Mouse (Mus musculus) heart, embryonic 10.5 days (tissue): Measurements from ENCODE around the gene Sh2b1. TPM values are rescaled to one million over a fixed set of nuclear protein-coding genes. Genes with fewer than 3 reads are reported as not detected.
A peak's percentile ranks its signal among the peaks of the same experiment; 100 is the strongest.

Source experiments
- DNase-seq: peaks from one replicate; pipeline ENCODE4 v3.0.0-alpha.2; 2017; ENCODE audit warnings: low spot score
- H3K27ac ChIP-seq: fragments of 300-500 bp; sonication (generic); 2 replicates; pipeline ENCODE4 v1.5.1; 2016; ENCODE audit warnings: mild to moderate bottlenecking
- H3K27me3 ChIP-seq: fragments of 300-500 bp; sonication (generic); 2 replicates; pipeline ENCODE4 v1.6.1; 2016; ENCODE audit warnings: mild to moderate bottlenecking; ENCODE audit not compliant: poor library complexity, insufficient read depth, severe bottlenecking
- H3K36me3 ChIP-seq: fragments of 300-500 bp; sonication (generic); 2 replicates; pipeline ENCODE4 v1.6.1; 2016; ENCODE audit warnings: mild to moderate bottlenecking, moderate library complexity
- H3K4me1 ChIP-seq: fragments of 300-500 bp; sonication (generic); 2 replicates; pipeline ENCODE4 v1.6.1; 2016; ENCODE audit warnings: mild to moderate bottlenecking
- H3K4me3 ChIP-seq: fragments of 300-500 bp; sonication (generic); 2 replicates; pipeline ENCODE4 v1.5.1; 2016; ENCODE audit warnings: mild to moderate bottlenecking, moderate library complexity
- H3K9me3 ChIP-seq: fragments of 300-500 bp; sonication (generic); 2 replicates; pipeline ENCODE4 v1.6.1; 2016; ENCODE audit warnings: mild to moderate bottlenecking, moderate library complexity
- WGBS: fragments of 180-500 bp; shearing (Covaris S2); methylation state at CpG from one replicate; pipeline ENCODE4 v1.1.7; 2016; 5-methylcytosine and 5-hydroxymethylcytosine counted together
- polyA plus RNA-seq: library from polyadenylated mRNA; unstranded; fragments of >200 nt; fragmentation: Nextera tagmentation; extraction: Ambion mirVana; gene quantifications from 2 replicates; pipeline ENCODE4 v1.2.1, GENCODE M21; 2016

The Sh2b1 gene
- polyA plus RNA-seq, 1 experiment from 2014 or later, result 46.3 TPM

DNA sequence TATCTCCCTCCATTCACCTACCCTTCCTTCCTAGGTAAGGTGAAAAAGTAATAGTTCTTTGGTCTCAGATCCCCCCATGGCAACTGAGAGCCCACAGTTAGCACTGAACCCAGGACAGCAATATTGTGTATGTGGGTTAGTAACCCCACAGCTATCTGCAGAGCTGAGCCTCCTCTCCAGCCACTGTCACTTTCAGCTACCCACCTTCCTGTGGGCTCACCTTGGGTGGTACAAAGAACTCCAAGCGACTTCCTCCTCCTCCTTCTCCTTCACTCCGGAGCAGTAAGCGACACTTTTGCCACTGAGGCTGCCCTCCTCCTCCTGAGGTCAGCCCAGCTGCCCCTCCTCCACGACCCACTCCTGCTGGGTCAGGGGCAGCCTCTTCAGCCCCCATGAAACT lies 3.4 kb downstream of the Sh2b1 start:
- no peak overlapping the region for H3K4me3 ChIP-seq
- WGBS, result 79% methylated on average over 4 of the region's 4 CpGs

DNA sequence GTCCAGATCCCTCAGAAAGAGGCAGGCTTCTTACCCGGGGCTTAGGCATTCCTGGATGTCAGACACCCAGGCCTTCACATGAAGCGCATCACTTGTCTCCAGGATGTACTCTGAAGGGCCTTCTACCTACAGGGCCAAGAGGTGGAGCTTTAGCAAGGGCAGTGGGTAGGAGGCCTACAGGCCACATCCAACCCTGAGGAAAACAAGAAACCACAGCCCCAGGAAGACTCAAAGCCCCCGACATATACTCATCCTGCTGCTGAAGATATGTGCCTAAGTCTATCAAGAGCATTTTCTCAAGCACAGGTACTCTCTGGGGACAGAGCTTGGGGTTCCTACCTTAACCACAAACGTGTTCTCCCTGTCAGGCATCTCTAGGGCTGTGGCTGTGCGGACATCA lies 3.9 kb downstream of the Sh2b1 start:
- Histone ChIP-seq H3K4me3 (no peak overlapping the region), H3K4me1 (peaks cover 48% of the 10 kb centered on the region), H3K27me3 (no peaks in the 10 kb centered on the region), H3K27ac (no peak overlapping the region), H3K9me3 (no peaks in the 10 kb centered on the region), H3K36me3 (peaks cover 69% of the 10 kb centered on the region)
- WGBS, result 92% methylated on average over 5 of the region's 5 CpGs
- DNase-seq, result no peak

More for the DNA sequence above, 3.4 kb downstream of the Sh2b1 start:
- peaks cover 66% of the 10 kb centered on the region for H3K36me3 ChIP-seq
- H3K27ac ChIP-seq, result no peak overlapping the region
- no peaks in the 10 kb centered on the region for H3K27me3 ChIP-seq
- no peaks in the 10 kb centered on the region for H3K9me3 ChIP-seq
- peaks cover 43% of the 10 kb centered on the region for H3K4me1 ChIP-seq
- no peak for DNase-seq

GRCm38 (mm10) chr7:126470077-126470476 lies 5.1 kb downstream of the Sh2b1 start:
- H3K27ac ChIP-seq, result no peak overlapping the region
- no peak overlapping the region for H3K4me3 ChIP-seq
- H3K36me3 ChIP-seq, result peaks cover 69% of the 10 kb centered on the region
- WGBS, result 70% methylated on average over 6 of the region's 6 CpGs
- peaks cover 52% of the 10 kb centered on the region for H3K4me1 ChIP-seq
- no peaks in the 10 kb centered on the region for H3K27me3 ChIP-seq
- DNase-seq, result no peak
- H3K9me3 ChIP-seq, result no peaks in the 10 kb centered on the region

- no peaks in the 10 kb centered on the region for H3K27me3 ChIP-seq
- H3K4me3 ChIP-seq, result no peak overlapping the region
- 0 out of 2 replicates have a peak overlapping the region, but pooled peaks have one; percentile 4 for H3K27ac ChIP-seq
- 81% methylated on average over 18 of the region's 18 CpGs for WGBS
- H3K4me1 ChIP-seq, result peaks cover 59% of the 10 kb centered on the region
- H3K9me3 ChIP-seq, result no peaks in the 10 kb centered on the region
- DNase-seq, result no peak
- peaks cover 64% of the 10 kb centered on the region for H3K36me3 ChIP-seq
Observed at GRCm38 (mm10) chr7:126467834-126468627, 7.2 kb downstream of the Sh2b1 start.

GRCm38 (mm10) chr7:126467271-126467670 lies 8.0 kb downstream of the Sh2b1 start:
- WGBS, result 66% methylated on average over 5 of the region's 5 CpGs
- Histone ChIP-seq H3K27me3 (no peaks in the 10 kb centered on the region), H3K36me3 (peaks cover 57% of the 10 kb centered on the region), H3K4me3 (no peak overlapping the region), H3K4me1 (peaks cover 60% of the 10 kb centered on the region), H3K27ac (no peak overlapping the region), H3K9me3 (no peaks in the 10 kb centered on the region)
- DNase-seq, result no peak

- DNase-seq, result no peak
- peaks cover 62% of the 10 kb centered on the region for H3K4me1 ChIP-seq
- 86% methylated on average over 5 of the region's 5 CpGs for WGBS
- peak overlapping the region; percentile 82; the same call in 1 of the 2 replicates for H3K27ac ChIP-seq
- no peak overlapping the region for H3K4me3 ChIP-seq
- H3K27me3 ChIP-seq, result 0 out of 2 replicates have a peak, but pooled peaks cover 2% of the 10 kb centered on the region
- H3K9me3 ChIP-seq, result no peaks in the 10 kb centered on the region
- peaks cover 51% of the 10 kb centered on the region for H3K36me3 ChIP-seq
Observed at GRCm38 (mm10) chr7:126466707-126467106, 8.5 kb downstream of the Sh2b1 start.

DNA sequence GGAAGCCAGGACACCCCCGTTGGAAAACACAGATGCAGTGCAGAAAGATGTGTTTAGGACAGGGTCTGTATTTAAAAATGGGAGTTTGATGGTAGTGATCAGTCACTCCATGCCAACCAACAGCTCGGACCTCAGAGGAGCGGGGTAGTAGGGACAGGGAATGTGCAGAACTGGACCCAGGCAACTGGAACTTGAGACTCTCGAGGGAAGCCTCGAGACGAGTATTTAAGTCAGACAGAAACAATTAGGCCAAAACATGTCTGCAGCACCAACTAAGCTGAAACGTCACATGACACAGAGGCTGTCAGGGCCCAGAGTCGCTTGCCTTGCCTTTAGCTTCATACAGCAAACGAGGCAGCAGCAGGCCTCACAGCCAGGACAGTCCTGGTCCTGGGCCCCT lies 9.1 kb downstream of the Sh2b1 start:
- H3K36me3 ChIP-seq, result peaks cover 45% of the 10 kb centered on the region
- WGBS, result 68% methylated on average over 9 of the region's 9 CpGs

GRCm38 (mm10) chr7:126465246-126466030 lies 9.8 kb downstream of the Sh2b1 start:
- no peak for DNase-seq
- peak overlapping the region; percentile 34 for H3K4me3 ChIP-seq
- H3K36me3 ChIP-seq, result peaks cover 38% of the 10 kb centered on the region
- no peaks in the 10 kb centered on the region for H3K9me3 ChIP-seq
- H3K4me1 ChIP-seq, result peaks cover 71% of the 10 kb centered on the region
- H3K27me3 ChIP-seq, result peaks cover 11% of the 10 kb centered on the region; the same call in 1 of the 2 replicates
- peak overlapping the region; percentile 82 for H3K27ac ChIP-seq
- 22% methylated on average over 7 of the region's 7 CpGs for WGBS

More for the DNA sequence above, 9.1 kb downstream of the Sh2b1 start:
- Histone ChIP-seq H3K4me1 (peaks cover 66% of the 10 kb centered on the region), H3K27ac (peak overlapping the region; percentile 82), H3K27me3 (peaks cover 8% of the 10 kb centered on the region; the same call in 1 of the 2 replicates), H3K9me3 (no peaks in the 10 kb centered on the region), H3K4me3 (0 out of 2 replicates have a peak overlapping the region, but pooled peaks have one; percentile 34)
- DNase-seq, result no peak

DNA sequence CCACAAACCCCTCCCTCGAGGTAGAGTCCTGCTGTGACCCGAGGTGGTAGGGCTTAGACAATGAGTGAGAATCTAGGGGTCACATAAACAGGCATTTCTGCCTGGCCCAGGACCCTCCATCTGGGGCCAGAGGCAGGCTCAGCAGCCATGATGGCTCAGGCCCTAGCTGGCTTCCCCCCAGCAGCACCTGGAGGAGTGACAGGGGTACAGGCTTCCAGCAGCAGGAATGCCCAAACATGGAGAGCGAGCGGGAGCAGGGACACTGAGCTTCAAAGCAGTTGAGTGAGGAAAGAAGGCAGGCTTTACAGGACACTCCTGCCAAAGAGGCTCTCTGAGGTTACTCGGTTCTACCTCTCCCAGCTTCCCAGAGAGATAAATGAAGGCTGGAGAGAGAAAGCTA lies 10.4 kb downstream of the Sh2b1 start:
- Histone ChIP-seq H3K27ac (peak overlapping the region; percentile 82), H3K27me3 (peaks cover 11% of the 10 kb centered on the region; the same call in 1 of the 2 replicates), H3K36me3 (peaks cover 32% of the 10 kb centered on the region), H3K4me3 (no peak overlapping the region), H3K4me1 (peaks cover 71% of the 10 kb centered on the region), H3K9me3 (no peaks in the 10 kb centered on the region)
- WGBS, result 21% methylated on average over 5 of the region's 5 CpGs
- DNase-seq, result no peak

- DNase-seq, result no peak
- no peak overlapping the region for H3K4me3 ChIP-seq
- peaks cover 25% of the 10 kb centered on the region for H3K36me3 ChIP-seq
- peaks cover 77% of the 10 kb centered on the region for H3K4me1 ChIP-seq
- whole genome bisulfite sequencing, result 54% methylated on average over 4 of the region's 4 CpGs
- H3K9me3 ChIP-seq, result no peaks in the 10 kb centered on the region
- H3K27me3 ChIP-seq, result peaks cover 11% of the 10 kb centered on the region; the same call in 1 of the 2 replicates
- peak overlapping the region; percentile 82 for H3K27ac ChIP-seq
Observed at GRCm38 (mm10) chr7:126464121-126464520, 11.1 kb downstream of the Sh2b1 start.

- Histone ChIP-seq H3K27ac (peak overlapping the region; percentile 82), H3K4me1 (peaks cover 83% of the 10 kb centered on the region), H3K4me3 (no peak overlapping the region), H3K9me3 (no peaks in the 10 kb centered on the region), H3K36me3 (peaks cover 19% of the 10 kb centered on the region), H3K27me3 (peaks cover 11% of the 10 kb centered on the region; the same call in 1 of the 2 replicates)
- no peak for DNase-seq
- 35% methylated on average over 4 of the region's 4 CpGs for WGBS
Observed at GRCm38 (mm10) chr7:126463547-126463946, 11.7 kb downstream of the Sh2b1 start.

- Histone ChIP-seq H3K36me3 (peaks cover 14% of the 10 kb centered on the region), H3K27ac (peak within 1 kb of the TSS; percentile 82), H3K27me3 (peaks cover 11% of the 10 kb centered on the region; the same call in 1 of the 2 replicates), H3K4me1 (peaks cover 84% of the 10 kb centered on the region), H3K9me3 (no peaks in the 10 kb centered on the region), H3K4me3 (no peak within 1 kb of the TSS)
- WGBS, result 35% methylated on average over 5 of the region's 5 CpGs
- no peak for DNase-seq
Observed at GRCm38 (mm10) chr7:126463004-126463403, 12.2 kb downstream of the Sh2b1 start, which contains the start of gene Atp2a1. Gene Atp2a1 (minus strand): TSS chr7:126463108.
